Mouse (Mus musculus) forebrain, embryonic 13.5 days (tissue): ENCODE results near the gene Cabin1. TPM values are rescaled to one million over a fixed set of nuclear protein-coding genes. Genes with fewer than 3 reads are reported as not detected.
"Not testable (repeated sequence)": the region's sequence is repeated elsewhere in the genome, so short reads cannot be mapped to it uniquely, and the experiment has no call there.

Experiments used
- ATAC-seq: fragments of 200-750 bp; cut with Nextera tagmentation; 2 replicates; pipeline ENCODE4 v1.8.0; 2017
- H3K27ac ChIP-seq: fragments of 300-500 bp; sonication (generic); 2 replicates; pipeline ENCODE4 v1.5.1; 2015; ENCODE audit warnings: inconsistent platforms, mild to moderate bottlenecking, moderate library complexity
- H3K27me3 ChIP-seq: fragments of 300-500 bp; sonication (generic); 2 replicates; pipeline ENCODE4 v1.6.1; 2015; ENCODE audit warnings: mild to moderate bottlenecking, inconsistent platforms
- H3K36me3 ChIP-seq: fragments of 300-500 bp; sonication (generic); 2 replicates; pipeline ENCODE4 v1.6.1; 2015; ENCODE audit warnings: mild to moderate bottlenecking, inconsistent platforms; ENCODE audit not compliant: poor library complexity, severe bottlenecking
- H3K4me1 ChIP-seq: fragments of 300-500 bp; sonication (generic); 2 replicates; pipeline ENCODE4 v1.6.1; 2015; ENCODE audit warnings: inconsistent platforms
- H3K4me2 ChIP-seq: fragments of 300-500 bp; sonication (generic); 2 replicates; pipeline ENCODE4 v1.6.1; 2015; ENCODE audit warnings: inconsistent platforms, mild to moderate bottlenecking, moderate library complexity
- H3K4me3 ChIP-seq: fragments of 300-500 bp; sonication (generic); 2 replicates; pipeline ENCODE4 v1.5.1; 2015; ENCODE audit warnings: mild to moderate bottlenecking, inconsistent platforms
- H3K9ac ChIP-seq: fragments of 300-500 bp; sonication (generic); 2 replicates; pipeline ENCODE4 v1.6.1; 2015; ENCODE audit warnings: mild to moderate bottlenecking, inconsistent platforms
- H3K9me3 ChIP-seq: fragments of 300-500 bp; sonication (generic); replicated peaks from 2 replicates; pipeline ENCODE4 v1.6.1; 2016; ENCODE audit warnings: inconsistent platforms
- WGBS: fragments of 180-500 bp; shearing (Covaris S2); methylation state at CpG from one replicate; pipeline ENCODE4 v1.1.7; 2015; 5-methylcytosine and 5-hydroxymethylcytosine counted together
- polyA plus RNA-seq: library from polyadenylated mRNA; unstranded; fragments of >200 nt; fragmentation: Nextera tagmentation; extraction: Ambion mirVana; gene quantifications from 2 replicates; pipeline ENCODE4 v1.2.1, GENCODE M21; 2015

The Cabin1 gene
- polyA plus RNA-seq, 1 experiment from 2014 or later, result 36.9 TPM

- peak; percentile 38; the same call in 1 of the 2 replicates for ATAC-seq
- no peak within 1 kb of the TSS for H3K27ac ChIP-seq
- H3K4me3 ChIP-seq, result peak within 1 kb of the TSS; percentile 36
- no peaks in the 10 kb centered on the region for H3K36me3 ChIP-seq
- peak within 1 kb of the TSS; percentile 60 for H3K9ac ChIP-seq
- peaks cover 60% of the 10 kb centered on the region for H3K27me3 ChIP-seq
- WGBS, result 1% methylated on average over 28 of the region's 28 CpGs
- H3K9me3 ChIP-seq, result no peaks in the 10 kb centered on the region
- H3K4me2 ChIP-seq, result peak within 1 kb of the TSS; percentile 75
- peaks cover 12% of the 10 kb centered on the region for H3K4me1 ChIP-seq
Measured at GRCm38 (mm10) chr10:75780769-75781578, 16.8 kb upstream of the Cabin1 start, which contains the start of the genes Gm20441 and Gstt3. Gene Gm20441, minus strand, starts transcription at chr10:75780954. Gene Gstt3, minus strand, starts transcription at chr10:75781414.

GRCm38 (mm10) chr10:75779206-75780174, 15.3 kb upstream of the Cabin1 start:
- peaks cover 12% of the 10 kb centered on the region for H3K4me1 ChIP-seq
- no peak for ATAC-seq
- no peak overlapping the region for H3K9ac ChIP-seq
- H3K27ac ChIP-seq, result no peak overlapping the region
- no peak overlapping the region for H3K4me2 ChIP-seq
- H3K27me3 ChIP-seq, result peaks cover 68% of the 10 kb centered on the region
- no peaks in the 10 kb centered on the region for H3K36me3 ChIP-seq
- H3K9me3 ChIP-seq, result no peaks in the 10 kb centered on the region
- WGBS, result 39% methylated on average over 15 of the region's 15 CpGs
- H3K4me3 ChIP-seq, result no peak overlapping the region

GRCm38 (mm10) chr10:75777885-75778284, 13.7 kb upstream of the Cabin1 start:
- Histone ChIP-seq H3K27me3 (peaks cover 64% of the 10 kb centered on the region), H3K4me3 (no peak overlapping the region), H3K4me1 (peaks cover 14% of the 10 kb centered on the region), H3K36me3 (no peaks in the 10 kb centered on the region), H3K4me2 (no peak overlapping the region), H3K27ac (no peak overlapping the region), H3K9me3 (no peaks in the 10 kb centered on the region), H3K9ac (no peak overlapping the region)
- WGBS, result 92% methylated on average over 2 of the region's 2 CpGs
- ATAC-seq, result no peak

GRCm38 (mm10) chr10:75776562-75776961, 12.4 kb upstream of the Cabin1 start:
- WGBS, result 92% methylated on average over 6 of the region's 6 CpGs
- H3K27ac ChIP-seq, result no peak overlapping the region
- H3K4me3 ChIP-seq, result no peak overlapping the region
- H3K9me3 ChIP-seq, result no peaks in the 10 kb centered on the region
- ATAC-seq, result no peak
- H3K27me3 ChIP-seq, result peaks cover 52% of the 10 kb centered on the region
- no peak overlapping the region for H3K9ac ChIP-seq
- H3K4me2 ChIP-seq, result no peak overlapping the region
- peaks cover 20% of the 10 kb centered on the region for H3K4me1 ChIP-seq
- H3K36me3 ChIP-seq, result no peaks in the 10 kb centered on the region

- Histone ChIP-seq H3K27ac (no peak overlapping the region), H3K4me1 (peaks cover 8% of the 10 kb centered on the region), H3K36me3 (no peaks in the 10 kb centered on the region), H3K4me2 (no peak overlapping the region), H3K27me3 (peaks cover 33% of the 10 kb centered on the region), H3K9ac (no peak overlapping the region), H3K4me3 (no peak overlapping the region), H3K9me3 (no peaks in the 10 kb centered on the region)
- 94% methylated on average over 9 of the region's 9 CpGs for WGBS
- ATAC-seq, result no peak
Measured at GRCm38 (mm10) chr10:75774587-75774986, 10.4 kb upstream of the Cabin1 start.

GRCm38 (mm10) chr10:75774102-75774501, 10.0 kb upstream of the Cabin1 start:
- ATAC-seq, result no peak
- WGBS, result 93% methylated on average over 5 of the region's 5 CpGs
- H3K4me3 ChIP-seq, result no peak overlapping the region
- H3K36me3 ChIP-seq, result no peaks in the 10 kb centered on the region
- no peaks in the 10 kb centered on the region for H3K9me3 ChIP-seq
- peaks cover 28% of the 10 kb centered on the region for H3K27me3 ChIP-seq
- H3K27ac ChIP-seq, result no peak overlapping the region
- no peak overlapping the region for H3K4me2 ChIP-seq
- no peak overlapping the region for H3K9ac ChIP-seq
- peaks cover 8% of the 10 kb centered on the region for H3K4me1 ChIP-seq

DNA sequence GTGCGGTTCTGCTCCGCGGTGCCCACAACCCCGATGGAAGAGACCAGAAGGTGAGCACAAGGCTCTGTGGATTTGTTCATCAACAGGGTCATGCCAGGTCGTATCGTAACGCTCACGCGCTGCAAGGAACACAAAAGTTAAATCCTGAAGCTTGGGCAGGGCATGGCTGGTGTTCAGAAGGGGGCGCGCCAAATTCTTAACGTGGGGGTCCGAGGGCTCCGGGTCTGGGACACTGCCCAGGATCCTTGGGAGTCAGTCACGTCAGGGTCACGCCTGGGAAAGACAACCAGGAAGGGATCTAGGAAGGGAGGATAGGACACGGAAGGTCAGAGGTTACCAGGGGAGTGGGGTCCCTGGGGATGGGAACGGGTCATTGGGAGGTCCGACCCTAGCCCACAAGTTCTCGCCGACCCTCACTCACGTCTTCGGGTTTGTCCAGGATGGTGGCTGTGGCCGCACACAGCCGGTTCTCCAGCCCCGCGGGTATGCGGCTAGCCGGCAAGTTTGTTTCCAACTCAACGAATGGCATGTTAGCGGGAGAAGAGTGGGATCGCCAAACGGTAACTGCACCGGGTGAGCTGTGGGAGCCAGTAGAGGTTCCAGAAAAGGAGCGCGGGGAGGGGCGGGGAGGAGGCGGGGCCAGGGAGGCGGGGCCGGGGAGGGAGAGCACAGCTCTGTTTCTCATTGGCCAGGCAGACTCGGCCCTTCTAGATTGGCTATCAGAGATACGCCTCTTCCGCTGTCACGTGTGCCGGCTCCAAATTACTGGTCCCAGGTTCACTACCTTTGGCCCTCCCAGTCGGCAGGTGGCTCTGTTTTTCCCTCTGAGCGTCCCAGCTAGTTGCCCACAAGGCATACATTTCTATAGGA, 8.9 kb upstream of the Cabin1 start, which contains the start of gene Ddt:
Gene Ddt (minus strand): TSS at position 620 of the 870 bp plus-strand sequence.
- no peak within 1 kb of the TSS for H3K27ac ChIP-seq
- peaks cover 8% of the 10 kb centered on the region for H3K4me1 ChIP-seq
- ATAC-seq, result peak; percentile 97
- peak within 1 kb of the TSS; percentile 77 for H3K9ac ChIP-seq
- WGBS, result under 1% methylated on average over 46 of the region's 47 CpGs
- no peaks in the 10 kb centered on the region for H3K36me3 ChIP-seq
- H3K4me2 ChIP-seq, result peak within 1 kb of the TSS; percentile 98
- H3K9me3 ChIP-seq, result no peaks in the 10 kb centered on the region
- peaks cover 17% of the 10 kb centered on the region for H3K27me3 ChIP-seq
- H3K4me3 ChIP-seq, result peak within 1 kb of the TSS; percentile 68

DNA sequence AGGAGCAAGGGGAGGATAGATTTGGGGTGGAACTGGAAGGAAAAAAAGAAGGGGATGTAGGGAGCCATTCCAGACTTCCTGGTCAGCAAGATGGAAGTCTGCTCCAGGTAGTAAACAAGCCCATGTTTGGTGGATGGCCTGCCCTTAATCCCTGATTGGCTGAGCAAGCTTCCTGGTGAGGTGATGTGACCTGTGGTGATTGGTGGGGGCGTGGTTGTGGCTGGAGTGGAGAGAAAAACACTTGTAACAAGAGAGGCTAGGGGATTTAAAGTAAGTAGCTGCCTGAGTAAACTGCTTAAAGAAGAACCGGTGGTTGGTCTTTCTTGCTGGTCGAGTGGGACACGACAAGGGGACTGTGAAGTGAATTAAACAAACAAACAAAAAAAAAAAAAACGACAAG, 3.6 kb upstream of the Cabin1 start:
- not testable (repeated sequence) for H3K4me2 ChIP-seq, ATAC-seq, H3K36me3 ChIP-seq, H3K9ac ChIP-seq, H3K27me3 ChIP-seq, H3K27ac ChIP-seq, H3K9me3 ChIP-seq, H3K4me3 ChIP-seq
- 30% methylated on average over 5 of the region's 5 CpGs for WGBS
- peaks cover 16% of the 10 kb centered on the region for H3K4me1 ChIP-seq

DNA sequence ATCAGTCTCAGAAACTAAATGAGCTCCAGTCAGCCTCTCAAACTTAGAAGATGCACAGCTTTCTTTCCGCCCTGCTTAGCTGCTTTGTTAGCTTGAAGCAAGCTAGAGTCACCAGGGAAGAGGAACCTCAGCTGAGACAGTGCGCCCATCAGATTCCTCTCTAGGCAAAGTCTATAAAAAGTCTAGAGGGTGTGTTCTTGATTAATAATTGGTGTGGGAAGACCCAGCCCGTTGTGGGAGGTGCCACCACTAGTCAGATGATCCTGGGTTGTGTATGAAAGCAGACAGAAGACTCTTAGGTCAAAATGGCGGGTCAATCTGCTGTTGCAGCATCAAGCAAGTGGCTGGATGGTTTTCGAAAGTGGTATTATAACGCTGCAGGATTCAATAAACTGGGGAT, 2.7 kb upstream of the Cabin1 start:
- Histone ChIP-seq H3K27me3 (no peaks in the 10 kb centered on the region), H3K4me1 (peaks cover 15% of the 10 kb centered on the region), H3K4me2 (no peak overlapping the region), H3K9me3 (no peaks in the 10 kb centered on the region), H3K9ac (no peak overlapping the region), H3K4me3 (no peak overlapping the region), H3K27ac (no peak overlapping the region), H3K36me3 (peaks cover under 1% of the 10 kb centered on the region; the same call in 1 of the 2 replicates)
- WGBS, result 92% methylated on average over 6 of the region's 6 CpGs
- ATAC-seq, result no peak

GRCm38 (mm10) chr10:75764519-75765473, 655 bp upstream of the Cabin1 start:
- H3K27me3 ChIP-seq, result no peaks in the 10 kb centered on the region
- peaks cover 15% of the 10 kb centered on the region for H3K4me1 ChIP-seq
- ATAC-seq, result peak; percentile 25
- peak overlapping the region; percentile 94 for H3K4me2 ChIP-seq
- WGBS, result 1% methylated on average over 27 of the region's 27 CpGs
- no peaks in the 10 kb centered on the region for H3K9me3 ChIP-seq
- peak overlapping the region; percentile 58 for H3K9ac ChIP-seq
- peak overlapping the region; percentile 37 for H3K27ac ChIP-seq
- peak overlapping the region; percentile 87 for H3K4me3 ChIP-seq
- H3K36me3 ChIP-seq, result peaks cover 12% of the 10 kb centered on the region
